8 mouse cellular contexts compared by ENCODE assay signal in genomic region chr2:154436076-154436457, GRCm38 (mm10). TPM values are rescaled to one million over a fixed set of nuclear protein-coding genes. Genes with fewer than 3 reads are reported as not detected.
DNase-seq lines count a peak whose midpoint lies in the region; ATAC-seq lines count a peak whose summit lies in the region.

No protein-coding gene starts in this region.

- ATAC-seq in inflammation-experienced regulatory T-cells, adult 6 months: peak; percentile 99
- ATAC-seq in megakaryocyte-erythroid progenitor cell, adult 5-6 weeks (replicated peaks; ENCODE audit: low FRiP score, low TSS enrichment, poor library complexity, severe bottlenecking): peak; percentile 98

- DNase-seq in adrenal gland, adult (ENCODE audit: inconsistent age in 2 of 2, low spot score in 1 of 2): peak; percentile 99
- peak; percentile 98 for DNase-seq in embryo, embryonic 10.5 days (ENCODE audit: low spot score)
- peak; percentile 99 for DNase-seq in gastrocnemius, postnatal 14 days
- DNase-seq in left cerebral cortex, postnatal 10 days (ENCODE audit: extremely low spot score in 1 of 2, low spot score in 2 of 2): peak; percentile 96 to 99
- DNase-seq in right cerebral cortex, postnatal 25 days: peak; percentile 99
- peak; percentile 98 to 99 for DNase-seq in urinary bladder, postnatal 4 days (ENCODE audit: low spot score in 2 of 2)

- intact Hi-C loops in gastrocnemius, postnatal 14 days (cut with DNase I; ENCODE audit: low total_unique reads): no loop called here
- intact Hi-C loops in left cerebral cortex, postnatal 10 days (cut with DNase I): loop anchor here (5.0 kb wide), 1 partner anchor 101 kb away; no protein-coding TSS in a partner anchor

RNA-seq across cellular contexts. Expression of gene Cbfa2t2, which starts 0.2 kb away (rescaled TPM):
- 10 to 100 TPM; 12.2 to 15.7 TPM for total RNA-seq in gastrocnemius, postnatal 14 days (2021)
- 10 to 100 TPM; 18.9 to 26.6 (median 25.6) TPM for polyA plus RNA-seq in inflammation-experienced regulatory T-cells, adult 6 months (2017; shearing (Covaris generic))
- total RNA-seq in left cerebral cortex, postnatal 10 days (2021): 10 to 100 TPM; 41.7 to 52.1 TPM
- 17.0 and 20.8 TPM in 2 replicates for total RNA-seq in megakaryocyte-erythroid progenitor cell, adult 5-6 weeks (2014; fragmentation: Nextera tagmentation)
- 10.4 and 18.8 TPM in 2 replicates for total RNA-seq in megakaryocyte-erythroid progenitor cell, adult 5-6 weeks (2017)

RNA-seq across cellular contexts. Expression of gene Snta1, which starts 28.2 kb away (rescaled TPM):
- 100 to 1,000 TPM; 146 to 210 TPM for total RNA-seq in gastrocnemius, postnatal 14 days (2021)
- polyA plus RNA-seq in inflammation-experienced regulatory T-cells, adult 6 months (2017; shearing (Covaris generic)): not detected
- total RNA-seq in left cerebral cortex, postnatal 10 days (2021): 10 to 100 TPM; 25.9 to 29.9 TPM
- 0.27 and 1.5 TPM in 2 replicates for total RNA-seq in megakaryocyte-erythroid progenitor cell, adult 5-6 weeks (2014; fragmentation: Nextera tagmentation)
- 0.76 TPM in 1 of 2 replicates, not detected in the other for total RNA-seq in megakaryocyte-erythroid progenitor cell, adult 5-6 weeks (2017)

Comparison
In these comparisons a context has a peak if more than half of its experiments do, and no peak if none do; other contexts are left out.
1. Peak in every context shown above with its lines: DNase-seq and ATAC-seq.
2. RNA of gene Snta1, which starts 28.2 kb away (total RNA-seq): 146 to 210 TPM in gastrocnemius, postnatal 14 days and 25.9 to 29.9 TPM in left cerebral cortex, postnatal 10 days; 0.27 to 1.5 TPM in megakaryocyte-erythroid progenitor cell, adult 5-6 weeks; every median in the first group is over 10 times any median in the second.